Mouse (Mus musculus) bone marrow, adult 2 months (tissue): Measurements from ENCODE around the gene Gm597. TPM values are rescaled to one million over a fixed set of nuclear protein-coding genes. Genes with fewer than 3 reads are reported as not detected.

Experiments
- H3K27ac ChIP-seq: fragments of 200-500 bp; 2 replicates; pipeline ENCODE4 v1.5.1; 2012; ENCODE audit warnings: low read depth, mild to moderate bottlenecking, control low read depth, inconsistent platforms, low read length; ENCODE audit not compliant: control insufficient read depth, poor library complexity, insufficient read depth
- H3K4me1 ChIP-seq: fragments of 200-500 bp; 2 replicates; pipeline ENCODE4 v1.6.1; 2011; ENCODE audit warnings: low read length; ENCODE audit not compliant: control insufficient read depth, insufficient read depth
- H3K4me3 ChIP-seq: fragments of 200-500 bp; replicated peaks from 2 replicates; pipeline ENCODE3; 2011; ENCODE audit warnings: mild to moderate bottlenecking, low read depth, low read length, control low read depth; ENCODE audit not compliant: control insufficient read depth
- CTCF ChIP-seq: fragments of 200-500 bp; IDR thresholded peaks from 2 replicates; pipeline ENCODE4 v1.5.1; 2011; ENCODE audit warnings: low read length, control low read depth; ENCODE audit not compliant: control insufficient read depth, insufficient read depth
- POLR2A ChIP-seq: fragments of 200-500 bp; IDR thresholded peaks from 2 replicates; pipeline ENCODE4 v1.6.1; 2011; ENCODE audit warnings: low read depth, mild to moderate bottlenecking, control low read depth, low read length, borderline replicate concordance; ENCODE audit not compliant: control insufficient read depth
- WGBS: fragments of 180-500 bp; shearing (Covaris S2); methylation state at CpG from one replicate; pipeline ENCODE4 v1.1.7; 2018; 5-methylcytosine and 5-hydroxymethylcytosine counted together
- polyA plus RNA-seq: library from polyadenylated mRNA; stranded (reverse); fragments of >200 nt; gene quantifications from 2 replicates; pipeline ENCODE4 v1.2.4, GENCODE M21; 2011; ENCODE audit warnings: low replicate concordance; ENCODE audit not compliant: missing spikeins, insufficient read depth, insufficient read length

The Gm597 gene
- polyA plus RNA-seq = not detected in 2 replicates

DNA sequence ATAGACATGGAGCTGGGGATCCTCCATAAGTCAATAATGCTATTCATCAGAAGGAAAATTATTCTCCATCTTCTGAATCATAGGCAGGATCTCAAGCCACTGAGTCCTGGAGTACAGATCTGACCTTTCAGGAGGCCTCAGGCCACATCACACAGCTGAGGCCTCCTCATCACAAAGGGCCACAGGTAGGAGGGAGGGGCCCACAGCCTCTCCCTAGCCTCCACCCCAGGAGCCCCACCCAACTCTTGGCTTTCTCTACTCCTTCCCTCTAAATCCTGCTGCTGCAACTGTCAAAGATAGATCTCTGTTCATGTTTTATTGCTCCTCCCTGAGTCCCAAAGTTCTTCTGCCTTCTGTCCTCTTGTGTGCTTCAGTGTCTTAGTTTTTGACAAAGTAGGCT, at the start of gene Gm597:
Gene Gm597 (minus strand): TSS at position 101 of the 400 bp plus-strand sequence.
- no peak within 1 kb of the TSS for H3K27ac ChIP-seq
- TF ChIP-seq POLR2A (no peak), CTCF (no peak)
- no peaks in the 10 kb centered on the region for H3K4me1 ChIP-seq
- H3K4me3 ChIP-seq = no peak within 1 kb of the TSS

DNA sequence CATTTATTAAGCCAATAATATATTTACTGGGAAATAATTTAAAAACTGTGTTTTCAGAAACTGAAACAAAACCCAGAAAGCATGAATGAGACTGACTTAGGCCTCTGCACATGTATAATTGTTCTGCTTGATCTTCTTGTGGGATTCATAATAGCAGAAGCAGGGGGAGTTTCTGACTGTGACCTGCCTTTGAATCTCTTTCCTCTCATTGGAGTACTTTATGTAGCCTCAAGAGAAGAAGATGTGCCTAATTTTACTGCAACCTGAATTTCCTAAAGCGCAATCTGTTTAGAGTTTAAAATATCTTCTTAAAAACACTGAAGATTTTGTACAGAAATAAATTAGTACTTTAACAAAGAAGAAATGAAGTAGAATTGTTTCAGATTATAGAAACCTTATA, 27.6 kb upstream of the Gm597 start:
- TF ChIP-seq POLR2A (no peak), CTCF (no peak)
- no peaks in the 10 kb centered on the region for H3K4me1 ChIP-seq
- WGBS = 80% methylated on average over 1 of the region's 1 CpGs
- H3K27ac ChIP-seq = no peak overlapping the region
- no peak overlapping the region for H3K4me3 ChIP-seq

DNA sequence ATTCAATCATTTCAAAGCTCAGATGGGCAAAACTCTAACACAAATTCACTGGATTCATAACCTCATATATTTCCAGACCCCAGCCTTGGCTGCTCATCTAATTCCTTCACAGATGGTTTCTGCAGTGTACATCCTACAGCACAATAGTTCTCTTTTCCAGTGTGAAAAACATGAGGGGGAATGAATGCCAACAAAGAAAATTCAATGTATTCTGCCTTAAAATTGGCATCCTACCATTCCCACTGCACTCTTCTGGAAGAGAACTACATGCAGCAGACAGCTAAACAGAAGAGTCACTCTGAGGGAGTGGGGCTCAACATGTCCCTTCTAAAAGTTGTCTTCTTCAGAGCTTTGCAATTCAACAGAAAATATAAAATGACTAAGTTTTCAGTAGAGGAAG, 26.6 kb upstream of the Gm597 start:
- Histone ChIP-seq H3K4me3 (no peak overlapping the region), H3K27ac (no peak overlapping the region), H3K4me1 (no peaks in the 10 kb centered on the region)
- TF ChIP-seq POLR2A (no peak), CTCF (no peak)

DNA sequence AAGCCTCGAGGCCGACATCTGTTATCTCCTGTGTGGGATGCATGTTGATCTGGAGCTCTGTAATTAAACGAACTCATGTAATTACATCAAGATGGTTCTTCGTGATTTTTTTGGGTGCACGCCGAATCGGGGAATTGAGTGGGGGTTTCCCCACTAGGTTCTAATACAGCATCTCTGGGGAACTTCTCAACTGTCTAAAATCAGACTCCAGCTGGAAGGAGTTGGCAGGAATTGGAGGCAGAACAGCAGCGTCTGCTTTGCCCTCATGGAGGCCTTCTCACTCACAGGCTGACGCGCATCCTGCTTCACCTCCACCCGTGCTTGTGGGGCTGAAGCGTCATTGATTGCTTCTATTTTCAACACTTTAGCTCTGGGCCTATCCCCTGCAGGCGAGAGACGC, 20.8 kb upstream of the Gm597 start:
- Histone ChIP-seq H3K4me3 (no peak overlapping the region), H3K4me1 (no peaks in the 10 kb centered on the region), H3K27ac (no peak overlapping the region)
- WGBS = 78% methylated on average over 14 of the region's 14 CpGs
- TF ChIP-seq POLR2A (no peak), CTCF (no peak)
